Mouse (Mus musculus): ENCODE measurements around the gene Scube3. TPM values are rescaled to one million over a fixed set of nuclear protein-coding genes. Genes with fewer than 3 reads are reported as not detected.

Gene Scube3
- polyA plus RNA-seq, 1 experiment from 2014 or later, result 0.76 TPM

DNA sequence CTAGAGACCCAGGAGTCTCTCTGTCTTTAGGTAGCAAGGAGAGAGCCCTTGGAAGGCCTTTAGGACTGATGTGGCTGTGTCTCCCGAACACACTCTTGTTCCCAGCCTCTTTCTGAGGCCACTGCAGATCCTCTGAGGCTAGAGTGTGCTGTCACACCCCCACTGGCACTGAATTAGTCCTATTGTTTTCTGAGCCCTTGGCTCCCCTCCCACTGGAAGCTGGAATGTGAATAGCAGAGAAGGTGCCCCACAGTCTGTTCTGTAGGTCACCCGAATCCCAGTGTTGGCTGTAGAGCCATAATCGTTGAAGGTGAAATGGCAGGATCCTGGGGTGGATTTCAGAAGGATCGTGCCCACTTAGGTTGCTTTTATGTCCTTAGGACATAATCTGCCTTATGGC is 38.4 kb downstream of the Scube3 start:
- H3K36me3 ChIP-seq, result no peaks in the 10 kb centered on the region
- WGBS, result 42% methylated on average over 4 of the region's 4 CpGs
- H3K4me1 ChIP-seq (replicated peaks), result peaks cover 72% of the 10 kb centered on the region
- H3K4me2 ChIP-seq, result peak overlapping the region; percentile 44
- peak overlapping the region; percentile 60 for H3K27ac ChIP-seq
- H3K9me3 ChIP-seq (replicated peaks), result no peaks in the 10 kb centered on the region
- no peaks in the 10 kb centered on the region for H3K27me3 ChIP-seq
- no peak for ATAC-seq (replicated peaks; ENCODE audit: insufficient number of reproducible peaks, insufficient read depth, low FRiP score, low read depth)
- 0 out of 2 replicates have a peak overlapping the region, but pooled peaks have one; percentile 11 for H3K4me3 ChIP-seq
- peak overlapping the region; percentile 7; the same call in 1 of the 2 replicates for H3K9ac ChIP-seq

DNA sequence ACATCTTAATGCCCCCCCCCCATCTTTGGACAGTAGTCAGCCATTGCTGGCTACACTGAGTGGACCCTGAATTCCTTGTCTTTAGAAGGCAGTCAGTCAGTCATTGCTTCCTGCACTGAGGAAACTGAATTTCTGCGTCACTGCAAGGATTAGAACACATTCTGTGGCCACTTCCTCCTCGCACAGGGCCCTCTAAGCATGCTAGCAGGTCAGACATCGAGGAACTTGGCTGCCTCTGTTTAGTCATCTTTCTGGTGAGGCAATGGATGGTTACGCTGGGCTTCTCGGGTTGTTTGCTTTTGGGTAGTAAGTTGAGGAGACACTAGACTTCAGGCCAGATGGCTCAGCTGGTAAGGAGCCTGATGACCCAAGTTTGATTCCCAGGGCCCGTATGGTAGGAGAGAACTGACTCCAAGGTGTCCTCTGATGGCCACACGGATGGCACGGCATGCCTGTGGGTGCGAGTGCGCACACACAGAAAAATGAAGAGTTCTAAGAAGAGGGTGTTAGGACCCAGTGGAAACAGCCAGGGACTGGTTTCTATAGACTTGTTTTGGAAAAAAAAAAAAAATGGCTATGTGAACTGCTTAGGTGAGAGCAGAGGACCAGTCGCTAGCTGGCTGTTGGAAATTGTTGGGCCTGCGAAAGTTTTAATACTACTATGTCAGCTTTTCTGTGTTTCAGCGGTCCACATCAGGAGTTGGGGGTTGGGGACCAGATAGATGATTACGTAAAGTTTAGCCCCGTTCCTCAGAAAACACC is 39.0 kb downstream of the Scube3 start:
- Histone ChIP-seq H3K4me2 (no peak overlapping the region), H3K36me3 (no peaks in the 10 kb centered on the region), H3K4me1 (replicated peaks) (peaks cover 78% of the 10 kb centered on the region), H3K27ac (peak overlapping the region; percentile 60; the same call in 1 of the 2 replicates), H3K27me3 (no peaks in the 10 kb centered on the region), H3K9ac (no peak overlapping the region), H3K4me3 (no peak overlapping the region), H3K9me3 (replicated peaks) (no peaks in the 10 kb centered on the region)
- WGBS, result 77% methylated on average over 15 of the region's 15 CpGs
- ATAC-seq (replicated peaks; ENCODE audit: insufficient number of reproducible peaks, insufficient read depth, low FRiP score, low read depth), result no peak

DNA sequence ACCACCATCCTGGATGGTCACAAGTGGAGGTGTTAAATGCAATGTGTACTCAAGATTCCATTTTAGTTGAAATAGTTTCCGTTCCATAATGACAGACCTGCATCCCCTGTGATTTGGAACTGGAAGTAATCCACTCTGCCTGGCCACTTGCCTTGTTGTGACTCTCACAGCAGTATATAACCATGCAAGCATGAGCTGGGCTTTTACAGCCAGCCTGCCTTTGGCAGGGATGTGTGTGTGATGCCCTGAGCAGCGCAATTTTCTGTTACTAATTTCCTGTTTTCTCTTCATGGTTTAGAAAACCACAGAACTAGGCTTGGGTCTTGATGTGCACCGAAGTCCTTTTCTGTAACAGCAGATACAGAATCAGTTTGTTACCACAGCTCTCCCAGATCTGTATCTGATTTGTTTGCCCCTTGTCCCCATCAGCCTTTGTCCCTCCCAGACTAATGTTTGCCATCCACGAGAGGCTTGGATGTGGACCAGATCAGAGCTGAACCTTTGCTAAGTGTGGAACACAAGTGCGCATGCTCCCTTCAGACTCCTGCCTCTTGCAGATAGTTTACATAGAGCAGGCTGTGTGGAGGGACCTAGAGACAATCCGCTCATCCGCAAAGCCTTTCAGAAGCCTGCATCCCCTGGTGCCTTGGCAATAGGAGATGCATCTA is 43.2 kb downstream of the Scube3 start:
- no peak overlapping the region for H3K27ac ChIP-seq
- no peaks in the 10 kb centered on the region for H3K9me3 ChIP-seq (replicated peaks)
- H3K36me3 ChIP-seq, result peaks cover 3% of the 10 kb centered on the region; the same call in 1 of the 2 replicates
- no peak overlapping the region for H3K9ac ChIP-seq
- no peaks in the 10 kb centered on the region for H3K27me3 ChIP-seq
- no peak for ATAC-seq (replicated peaks; ENCODE audit: insufficient number of reproducible peaks, insufficient read depth, low FRiP score, low read depth)
- 66% methylated on average over 7 of the region's 7 CpGs for WGBS
- no peak overlapping the region for H3K4me3 ChIP-seq
- no peak overlapping the region for H3K4me2 ChIP-seq
- peaks cover 46% of the 10 kb centered on the region for H3K4me1 ChIP-seq (replicated peaks)

DNA sequence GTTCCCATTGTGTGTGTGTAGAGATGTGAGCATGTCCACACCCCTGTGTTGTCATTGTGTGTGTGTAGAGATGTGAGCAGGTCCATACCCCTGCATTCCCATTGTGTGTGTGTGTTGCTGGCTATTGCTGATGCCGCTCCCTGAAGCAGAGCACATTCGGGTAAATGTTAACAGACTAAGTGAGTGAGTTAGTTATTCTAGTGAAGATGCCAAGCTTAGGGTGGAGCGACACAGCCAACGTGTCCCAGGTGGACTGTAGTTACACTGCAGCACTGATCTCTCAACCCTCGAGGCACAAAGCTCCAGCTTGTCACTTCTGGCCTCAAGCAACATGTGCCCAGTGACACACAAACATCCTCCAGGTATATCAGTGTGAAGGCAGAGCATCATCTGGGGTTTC is 46.4 kb downstream of the Scube3 start:
- H3K9ac ChIP-seq, result no peak overlapping the region
- no peak overlapping the region for H3K4me2 ChIP-seq
- no peak overlapping the region for H3K27ac ChIP-seq
- no peaks in the 10 kb centered on the region for H3K9me3 ChIP-seq (replicated peaks)
- no peak overlapping the region for H3K4me3 ChIP-seq
- H3K36me3 ChIP-seq, result peaks cover 30% of the 10 kb centered on the region
- H3K4me1 ChIP-seq (replicated peaks), result peaks cover 18% of the 10 kb centered on the region
- WGBS, result 83% methylated on average over 5 of the region's 5 CpGs
- no peaks in the 10 kb centered on the region for H3K27me3 ChIP-seq
- ATAC-seq (replicated peaks; ENCODE audit: insufficient number of reproducible peaks, insufficient read depth, low FRiP score, low read depth), result no peak

DNA sequence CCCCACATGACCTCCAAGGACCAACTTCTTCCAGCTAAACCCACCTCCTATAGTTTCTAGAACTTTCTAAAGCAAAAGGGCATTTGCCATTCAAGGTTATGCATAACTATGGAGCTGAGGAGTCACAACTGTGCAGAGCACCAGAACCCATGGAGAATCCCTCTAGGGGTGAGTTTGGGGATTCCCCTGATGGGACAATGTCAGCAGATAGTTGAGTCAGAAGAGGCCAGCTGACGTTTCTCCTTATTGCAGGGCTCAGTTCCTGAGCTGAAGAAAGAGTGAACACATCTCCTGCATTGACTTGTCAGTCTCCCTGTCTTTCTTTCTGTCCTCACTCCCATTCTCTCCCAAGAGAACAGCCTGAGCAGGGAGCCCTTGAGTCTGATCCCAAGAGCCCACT is 50.8 kb downstream of the Scube3 start:
- H3K27me3 ChIP-seq, result no peaks in the 10 kb centered on the region
- ATAC-seq (replicated peaks; ENCODE audit: insufficient number of reproducible peaks, insufficient read depth, low FRiP score, low read depth), result no peak
- WGBS, result 48% methylated on average over 1 of the region's 1 CpGs
- H3K4me2 ChIP-seq, result no peak overlapping the region
- H3K4me1 ChIP-seq (replicated peaks), result no peaks in the 10 kb centered on the region
- no peak overlapping the region for H3K9ac ChIP-seq
- H3K36me3 ChIP-seq, result peaks cover 53% of the 10 kb centered on the region
- H3K9me3 ChIP-seq (replicated peaks), result no peaks in the 10 kb centered on the region
- no peak overlapping the region for H3K27ac ChIP-seq
- H3K4me3 ChIP-seq, result no peak overlapping the region

DNA sequence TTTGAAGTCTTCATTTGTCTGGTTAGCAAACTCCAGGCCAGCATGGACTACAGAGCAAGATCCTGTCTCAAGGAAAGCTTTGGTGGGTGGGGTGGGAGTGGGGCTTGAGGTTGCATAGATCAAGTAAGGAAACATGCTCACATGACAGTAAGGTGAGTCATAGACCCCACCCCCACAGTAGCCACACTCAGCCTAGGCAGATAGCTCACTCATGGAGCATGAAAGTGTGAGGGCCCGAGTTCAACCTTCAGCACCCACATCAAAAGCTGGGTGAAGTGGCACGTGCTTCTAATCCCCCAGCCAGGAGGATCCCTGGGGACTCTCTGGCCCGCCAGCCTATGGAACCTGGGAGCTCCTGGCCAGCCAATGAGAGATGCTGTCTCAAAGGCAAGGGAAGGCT is 51.6 kb downstream of the Scube3 start:
- ATAC-seq (replicated peaks; ENCODE audit: insufficient number of reproducible peaks, insufficient read depth, low FRiP score, low read depth), result no peak
- no peak overlapping the region for H3K4me3 ChIP-seq

DNA sequence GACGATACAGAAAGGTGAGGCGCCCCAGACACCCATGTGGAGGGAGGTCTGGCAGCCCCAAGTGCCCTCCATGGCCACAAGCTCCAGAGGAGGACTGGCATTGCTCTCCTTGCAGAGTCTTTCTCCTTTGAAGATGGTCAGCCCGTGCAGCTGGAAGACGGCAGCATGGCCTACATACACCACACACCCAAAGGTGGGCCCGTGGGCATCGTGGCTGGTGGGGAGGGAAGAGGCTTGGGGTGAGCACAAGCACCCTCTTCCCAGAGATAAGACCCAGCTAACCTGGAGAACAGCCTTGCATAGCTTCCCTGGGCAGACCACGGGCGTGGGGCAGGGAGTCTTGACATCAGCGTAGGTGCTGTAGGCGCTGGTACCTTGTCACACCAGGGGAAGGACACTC is 53.1 kb downstream of the Scube3 start:
- no peak overlapping the region for H3K9ac ChIP-seq
- H3K36me3 ChIP-seq, result peaks cover 67% of the 10 kb centered on the region
- H3K27me3 ChIP-seq, result no peaks in the 10 kb centered on the region
- 94% methylated on average over 10 of the region's 10 CpGs for WGBS
- ATAC-seq (replicated peaks; ENCODE audit: insufficient number of reproducible peaks, insufficient read depth, low FRiP score, low read depth), result no peak
- no peak overlapping the region for H3K27ac ChIP-seq
- H3K4me2 ChIP-seq, result no peak overlapping the region
- H3K4me3 ChIP-seq, result no peak overlapping the region
- H3K9me3 ChIP-seq (replicated peaks), result no peaks in the 10 kb centered on the region
- H3K4me1 ChIP-seq (replicated peaks), result no peaks in the 10 kb centered on the region

More for the DNA sequence above, 51.6 kb downstream of the Scube3 start:
- Histone ChIP-seq H3K27ac (no peak overlapping the region), H3K4me1 (replicated peaks) (no peaks in the 10 kb centered on the region), H3K9ac (no peak overlapping the region), H3K27me3 (no peaks in the 10 kb centered on the region), H3K36me3 (peaks cover 59% of the 10 kb centered on the region), H3K9me3 (replicated peaks) (no peaks in the 10 kb centered on the region), H3K4me2 (no peak overlapping the region)
- WGBS, result 74% methylated on average over 3 of the region's 3 CpGs

DNA sequence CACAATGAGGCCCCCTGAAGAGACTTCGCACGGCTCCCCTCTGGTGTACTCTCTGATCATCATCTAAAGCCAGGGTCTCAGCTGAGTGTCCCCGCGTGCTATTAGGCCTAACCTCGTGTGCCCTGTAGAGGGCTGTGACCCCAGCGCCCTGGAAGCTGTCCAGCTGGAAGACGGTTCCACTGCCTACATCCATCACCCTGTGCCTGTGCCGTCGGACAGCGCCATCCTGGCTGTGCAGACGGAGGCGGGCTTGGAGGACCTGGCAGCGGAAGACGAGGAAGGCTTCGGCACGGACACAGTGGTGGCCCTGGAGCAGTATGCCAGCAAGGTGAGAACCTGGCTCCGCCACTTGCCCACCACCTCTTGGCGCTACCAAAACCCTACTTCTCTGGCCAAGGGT is 55.7 kb downstream of the Scube3 start:
- Histone ChIP-seq H3K36me3 (peaks cover 68% of the 10 kb centered on the region; the same call in 1 of the 2 replicates), H3K9me3 (replicated peaks) (no peaks in the 10 kb centered on the region), H3K4me1 (replicated peaks) (no peaks in the 10 kb centered on the region), H3K27ac (no peak overlapping the region), H3K4me3 (no peak overlapping the region), H3K4me2 (no peak overlapping the region), H3K9ac (no peak overlapping the region), H3K27me3 (no peaks in the 10 kb centered on the region)
- no peak for ATAC-seq (replicated peaks; ENCODE audit: insufficient number of reproducible peaks, insufficient read depth, low FRiP score, low read depth)
- 79% methylated on average over 18 of the region's 18 CpGs for WGBS

DNA sequence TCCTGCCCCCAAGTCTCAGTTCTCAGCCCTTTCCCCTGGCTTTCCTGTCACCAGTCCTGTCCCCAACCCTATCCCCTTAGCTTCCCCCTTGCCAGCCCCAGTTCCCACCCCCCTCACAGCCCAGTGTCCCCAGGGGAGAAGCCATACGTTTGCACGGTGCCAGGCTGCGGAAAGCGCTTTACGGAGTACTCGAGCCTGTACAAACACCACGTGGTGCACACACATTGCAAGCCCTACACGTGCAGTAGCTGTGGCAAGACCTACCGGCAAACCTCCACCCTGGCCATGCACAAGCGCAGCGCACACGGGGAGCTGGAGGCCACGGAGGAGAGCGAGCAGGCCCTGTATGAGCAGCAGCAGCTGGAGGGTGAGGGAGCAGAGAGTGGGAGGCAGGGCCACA is 60.0 kb downstream of the Scube3 start:
- Histone ChIP-seq H3K4me3 (no peak overlapping the region), H3K27ac (no peak overlapping the region), H3K9me3 (replicated peaks) (no peaks in the 10 kb centered on the region), H3K27me3 (no peaks in the 10 kb centered on the region), H3K9ac (no peak overlapping the region), H3K36me3 (peaks cover 40% of the 10 kb centered on the region; the same call in 1 of the 2 replicates), H3K4me2 (no peak overlapping the region), H3K4me1 (replicated peaks) (peaks cover 7% of the 10 kb centered on the region)
- no peak; the same call in 1 of the 2 replicates for ATAC-seq (replicated peaks; ENCODE audit: insufficient number of reproducible peaks, insufficient read depth, low FRiP score, low read depth)
- WGBS, result 78% methylated on average over 14 of the region's 14 CpGs

DNA sequence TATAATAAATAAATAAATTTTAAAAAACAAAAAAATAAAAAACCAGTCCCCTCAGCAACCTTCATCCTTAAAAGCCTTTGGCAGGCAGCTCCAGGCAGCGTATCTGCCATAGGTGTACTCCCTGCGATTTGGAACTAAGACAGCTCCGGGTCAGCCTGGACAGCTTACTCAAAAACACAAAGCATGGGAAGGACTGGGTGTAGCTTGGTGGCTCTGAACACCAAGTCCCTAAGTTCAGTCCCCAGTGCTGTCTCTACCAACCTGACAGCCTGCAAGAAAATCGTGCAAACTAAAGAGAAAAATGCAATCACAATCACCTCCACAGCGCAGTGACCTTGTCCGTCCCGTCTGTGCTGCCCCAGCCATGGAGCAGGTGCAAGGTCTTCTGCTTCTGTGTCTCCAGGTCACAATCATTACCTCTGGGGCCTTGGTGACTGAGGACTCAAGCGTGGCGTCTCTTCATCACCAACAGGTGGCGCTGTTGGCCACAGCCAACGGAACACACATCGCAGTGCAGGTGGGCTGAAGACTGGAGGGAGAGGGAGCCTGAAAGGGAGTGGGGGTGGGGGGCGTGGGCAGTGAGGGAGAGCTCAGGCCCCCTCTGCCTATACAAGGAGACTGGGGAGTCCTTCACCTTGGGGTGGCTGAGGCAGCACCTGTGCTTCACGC is 62.2 kb downstream of the Scube3 start:
- H3K4me1 ChIP-seq (replicated peaks), result peaks cover 20% of the 10 kb centered on the region
- no peak for ATAC-seq (replicated peaks; ENCODE audit: insufficient number of reproducible peaks, insufficient read depth, low FRiP score, low read depth)
- no peak overlapping the region for H3K9ac ChIP-seq
- H3K4me3 ChIP-seq, result no peak overlapping the region
- WGBS, result 41% methylated on average over 14 of the region's 14 CpGs
- no peak overlapping the region for H3K4me2 ChIP-seq
- H3K27ac ChIP-seq, result no peak overlapping the region
- H3K27me3 ChIP-seq, result no peaks in the 10 kb centered on the region
- H3K36me3 ChIP-seq, result peaks cover 31% of the 10 kb centered on the region; the same call in 1 of the 2 replicates
- no peaks in the 10 kb centered on the region for H3K9me3 ChIP-seq (replicated peaks)

DNA sequence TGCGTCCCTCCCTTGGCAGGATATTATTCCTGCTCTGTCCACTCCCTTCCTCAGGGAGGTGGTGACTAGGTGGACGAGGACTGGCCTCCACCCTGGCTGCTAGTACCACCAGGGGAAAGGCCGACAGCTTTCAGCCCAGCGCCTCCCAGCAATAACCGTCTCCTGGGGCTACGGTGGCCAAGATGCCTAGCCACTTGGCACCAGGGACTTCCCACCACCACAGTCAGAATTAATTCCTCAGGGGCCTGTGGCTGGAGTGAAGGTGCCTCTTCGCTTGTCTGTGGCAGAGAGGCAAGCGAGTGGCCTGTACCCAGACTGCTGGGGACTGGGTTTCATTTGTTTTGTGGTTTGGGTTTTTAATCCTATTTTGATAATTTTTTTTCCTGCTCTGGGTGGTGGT is 63.5 kb downstream of the Scube3 start:
- WGBS, result 86% methylated on average over 8 of the region's 8 CpGs
- peaks cover 20% of the 10 kb centered on the region for H3K4me1 ChIP-seq (replicated peaks)
- ATAC-seq (replicated peaks; ENCODE audit: insufficient number of reproducible peaks, insufficient read depth, low FRiP score, low read depth), result no peak
- no peak overlapping the region for H3K27ac ChIP-seq
- no peaks in the 10 kb centered on the region for H3K9me3 ChIP-seq (replicated peaks)
- no peak overlapping the region for H3K4me2 ChIP-seq
- H3K27me3 ChIP-seq, result no peaks in the 10 kb centered on the region
- no peak overlapping the region for H3K9ac ChIP-seq
- no peak overlapping the region for H3K4me3 ChIP-seq
- peaks cover 19% of the 10 kb centered on the region; the same call in 1 of the 2 replicates for H3K36me3 ChIP-seq

All from heart, embryonic 15.5 days (tissue).